ENCODE assay signal across 8 mouse cellular contexts in genomic region chr8:89044511-89045217, GRCm38 (mm10). TPM values are rescaled to one million over a fixed set of nuclear protein-coding genes. Genes with fewer than 3 reads are reported as not detected.
DNase-seq lines count a peak whose midpoint lies in the region; ATAC-seq lines count a peak whose summit lies in the region.

No protein-coding gene starts in this region.

- no peak for ATAC-seq in liver, embryonic 11.5 days (replicated peaks; ENCODE audit: low FRiP score)
- ATAC-seq in stomach, embryonic 16.5 days (ENCODE audit: insufficient read depth, low FRiP score) = no peak
- no peak for ATAC-seq in inflammation-experienced regulatory T-cells, adult 6 months

- H3K4me1 ChIP-seq in hindbrain, embryonic 10.5 days (replicated peaks) = peaks cover 71% of the 10 kb centered on the region
- H3K4me1 ChIP-seq in liver, embryonic 11.5 days (replicated peaks; ENCODE audit: control insufficient read depth, insufficient read depth, low read length) = no peaks in the 10 kb centered on the region; the same call in none of the 2 replicates
- H3K4me1 ChIP-seq in stomach, embryonic 16.5 days (ENCODE audit: control insufficient read depth, insufficient read depth, low read length) = peaks cover 31% of the 10 kb centered on the region

- under 1% methylated on average over 31 of the region's 31 CpGs for WGBS in hindbrain, embryonic 10.5 days
- whole genome bisulfite sequencing in liver, embryonic 11.5 days = 1% methylated on average over 31 of the region's 31 CpGs
- under 1% methylated on average over 31 of the region's 31 CpGs for WGBS in stomach, embryonic 16.5 days

- no peaks in the 10 kb centered on the region for H3K36me3 ChIP-seq in hindbrain, embryonic 10.5 days
- H3K36me3 ChIP-seq in liver, embryonic 11.5 days (ENCODE audit: control insufficient read depth, insufficient read depth, low read length) = no peaks in the 10 kb centered on the region
- no peaks in the 10 kb centered on the region for H3K36me3 ChIP-seq in stomach, embryonic 16.5 days (ENCODE audit: control insufficient read depth, insufficient read depth, low read length)

- H3K9ac ChIP-seq in liver, embryonic 11.5 days (ENCODE audit: low read depth, low read length) = no peak overlapping the region
- no peak overlapping the region for H3K9ac ChIP-seq in stomach, embryonic 16.5 days (ENCODE audit: low read length)

- peaks cover 84% of the 10 kb centered on the region for H3K27me3 ChIP-seq in hindbrain, embryonic 10.5 days (ENCODE audit: insufficient read depth, poor library complexity, severe bottlenecking)
- peaks cover 99% of the 10 kb centered on the region for H3K27me3 ChIP-seq in liver, embryonic 11.5 days (replicated peaks; ENCODE audit: control insufficient read depth, insufficient read depth, low read length)
- H3K27me3 ChIP-seq in stomach, embryonic 16.5 days (ENCODE audit: control insufficient read depth, insufficient read depth, low read length) = peaks cover 78% of the 10 kb centered on the region

- peak overlapping the region; percentile 69 for H3K4me2 ChIP-seq in liver, embryonic 11.5 days
- no peak overlapping the region for H3K4me2 ChIP-seq in stomach, embryonic 16.5 days (ENCODE audit: low read depth, low read length)

- peak; percentile 44 for DNase-seq in right cerebral cortex, postnatal 25 days
- DNase-seq in right cerebral cortex, postnatal 14 days = no peak
- DNase-seq in hindbrain, embryonic 10.5 days (ENCODE audit: low spot score) = peak; percentile 61
- peak; percentile 63 for DNase-seq in liver, embryonic 11.5 days (ENCODE audit: low spot score)
- no peak for DNase-seq in adipocyte (ENCODE audit: low spot score)
- DNase-seq in gastrocnemius, postnatal 25 days = no peak

- H3K9me3 ChIP-seq in hindbrain, embryonic 10.5 days = no peaks in the 10 kb centered on the region
- H3K9me3 ChIP-seq in liver, embryonic 11.5 days (ENCODE audit: control insufficient read depth, low read length) = no peaks in the 10 kb centered on the region
- no peaks in the 10 kb centered on the region for H3K9me3 ChIP-seq in stomach, embryonic 16.5 days (replicated peaks; ENCODE audit: control insufficient read depth, low read length)

- peak overlapping the region; percentile 98 for H3K27ac ChIP-seq in hindbrain, embryonic 10.5 days
- no peak overlapping the region for H3K27ac ChIP-seq in liver, embryonic 11.5 days (ENCODE audit: low read depth, low read length)
- no peak overlapping the region for H3K27ac ChIP-seq in stomach, embryonic 16.5 days (ENCODE audit: low read length)

- peak overlapping the region; percentile 84 for H3K4me3 ChIP-seq in hindbrain, embryonic 10.5 days
- peak overlapping the region; percentile 56 for H3K4me3 ChIP-seq in liver, embryonic 11.5 days (ENCODE audit: low read depth, low read length)
- H3K4me3 ChIP-seq in stomach, embryonic 16.5 days (replicated peaks; ENCODE audit: low read length) = peak overlapping the region; percentile 12; the same call in 1 of the 2 replicates

RNA-seq across cellular contexts. Expression of gene Sall1, which starts 0.7 kb away (rescaled TPM):
- polyA plus RNA-seq in hindbrain, embryonic 10.5 days (2016; fragmentation: Nextera tagmentation; extraction: Ambion mirVana) = 11.1 and 17.8 TPM in 2 replicates
- 2.4 and 2.6 TPM in 2 replicates for polyA plus RNA-seq in liver, embryonic 11.5 days (2014; fragmentation: Nextera tagmentation; extraction: Ambion mirVana)
- 1.1 and 1.5 TPM in 2 replicates for polyA plus RNA-seq in stomach, embryonic 16.5 days (2015; fragmentation: Nextera tagmentation; extraction: Ambion mirVana)
- not detected for polyA plus RNA-seq in inflammation-experienced regulatory T-cells, adult 6 months (2017; shearing (Covaris generic))
- not detected for total RNA-seq in gastrocnemius, postnatal 25 days (2021)

Comparison
In these comparisons a context has a peak if more than half of its experiments do, and no peak if none do; other contexts are left out.
1. DNase-seq: peak in right cerebral cortex, postnatal 25 days (single experiment), hindbrain, embryonic 10.5 days (single experiment) and liver, embryonic 11.5 days (single experiment); none in right cerebral cortex, postnatal 14 days (single experiment), adipocyte (single experiment) and gastrocnemius, postnatal 25 days (single experiment).
2. H3K4me3 ChIP-seq: peak in every context shown above with its lines; median percentile 84 in hindbrain, embryonic 10.5 days; 56 in liver, embryonic 11.5 days; 12 in stomach, embryonic 16.5 days.